Mouse (Mus musculus) urinary bladder, postnatal 10 days (tissue): ENCODE results near the gene Chuk.

Source experiments
- DNase-seq: peaks from one replicate; pipeline ENCODE4 v3.0.0; 2022; ENCODE audit warnings: low spot score

Gene Chuk

GRCm38 (mm10) chr19:44042121-44042520, 65.2 kb downstream of the Chuk start:
- DNase-seq: no peak

- no peak for DNase-seq
Observed at GRCm38 (mm10) chr19:44033396-44033795, 73.9 kb downstream of the Chuk start.

- DNase-seq: no peak
Observed at GRCm38 (mm10) chr19:44032046-44032744, 75.1 kb downstream of the Chuk start.

- no peak for DNase-seq
Observed at GRCm38 (mm10) chr19:44030024-44030423, 77.3 kb downstream of the Chuk start.

- no peak for DNase-seq
Observed at GRCm38 (mm10) chr19:44028972-44029371, 78.3 kb downstream of the Chuk start, which contains the start of gene Cyp2c23. Gene Cyp2c23 (minus strand): TSS chr19:44029208.

GRCm38 (mm10) chr19:44026956-44027530, 80.2 kb downstream of the Chuk start:
- no peak for DNase-seq

GRCm38 (mm10) chr19:44024921-44025585, 82.2 kb downstream of the Chuk start:
- DNase-seq: no peak
